Mouse (Mus musculus) kidney, adult 11 months (tissue): ENCODE data around the gene Socs7.

Source experiments
- DNase-seq: peaks from one replicate; pipeline ENCODE4 v3.0.0; 2022

Socs7 gene

GRCm38 (mm10) chr11:97394146-97394545 lies 31.8 kb downstream of the Socs7 start:
- DNase-seq, result no peak

GRCm38 (mm10) chr11:97398506-97398905 lies 36.2 kb downstream of the Socs7 start:
- DNase-seq, result peak; percentile 42

GRCm38 (mm10) chr11:97399958-97400710 lies 37.8 kb downstream of the Socs7 start:
- DNase-seq, result peak; percentile 81

GRCm38 (mm10) chr11:97401082-97401481 lies 38.7 kb downstream of the Socs7 start:
- no peak for DNase-seq

- DNase-seq, result no peak
These were observed 39.5 kb downstream of the Socs7 start for GRCm38 (mm10) chr11:97401686-97402435.

- no peak for DNase-seq
These were observed 40.4 kb downstream of the Socs7 start for GRCm38 (mm10) chr11:97402746-97403145.

DNA sequence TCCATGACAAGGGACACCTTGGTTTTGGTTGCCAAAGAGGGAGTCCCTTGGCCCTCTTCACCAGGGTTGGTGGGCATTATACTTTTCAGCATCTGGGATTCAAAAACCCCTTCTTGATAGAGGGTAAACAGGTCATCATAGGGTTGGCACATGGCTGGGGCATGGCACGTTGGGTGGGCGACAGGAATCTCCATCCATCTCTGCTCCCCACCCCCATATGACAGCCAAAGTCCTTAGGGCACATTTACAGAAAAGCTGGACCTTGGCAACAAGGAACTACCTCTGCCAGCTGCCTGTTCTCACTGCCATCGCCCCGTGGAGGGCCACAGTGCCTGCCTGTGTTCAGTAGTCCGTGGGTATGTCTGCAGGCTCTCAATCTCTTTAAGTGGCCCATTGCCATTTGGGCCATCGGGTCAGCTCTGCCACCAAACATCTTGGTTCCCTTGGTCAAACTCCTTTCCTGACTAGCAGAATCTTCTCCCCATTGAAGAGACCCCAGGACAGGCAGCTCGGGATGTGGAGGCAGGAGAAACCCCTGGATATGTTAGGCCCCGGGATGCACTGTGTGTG lies 41.3 kb downstream of the Socs7 start:
- no peak for DNase-seq

- no peak for DNase-seq
These were observed 41.9 kb downstream of the Socs7 start for GRCm38 (mm10) chr11:97404184-97404760.

DNA sequence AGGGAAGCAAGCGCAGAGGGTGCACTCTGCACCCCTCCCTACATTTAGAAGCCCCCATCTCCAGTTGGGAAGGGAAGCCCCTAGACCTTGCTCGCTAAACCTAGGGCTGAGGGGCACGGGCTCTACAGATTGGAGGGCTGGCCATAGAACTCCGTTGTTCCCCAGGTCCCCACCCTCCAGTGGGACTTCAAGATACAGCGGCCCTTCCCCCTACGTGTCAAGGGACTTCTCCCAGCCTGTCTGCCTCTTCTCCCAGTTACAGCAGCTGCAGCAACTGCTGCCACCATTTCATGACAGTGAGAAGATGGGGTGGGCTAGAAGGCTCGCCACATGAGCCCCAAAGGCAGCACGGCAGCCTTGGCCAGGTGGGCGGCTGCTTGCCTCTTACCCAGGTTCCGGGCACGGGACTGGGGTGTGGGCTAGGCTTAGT lies 42.4 kb downstream of the Socs7 start:
- DNase-seq, result no peak

GRCm38 (mm10) chr11:97406094-97406951 lies 44.0 kb downstream of the Socs7 start:
- peak; percentile 82 for DNase-seq

DNA sequence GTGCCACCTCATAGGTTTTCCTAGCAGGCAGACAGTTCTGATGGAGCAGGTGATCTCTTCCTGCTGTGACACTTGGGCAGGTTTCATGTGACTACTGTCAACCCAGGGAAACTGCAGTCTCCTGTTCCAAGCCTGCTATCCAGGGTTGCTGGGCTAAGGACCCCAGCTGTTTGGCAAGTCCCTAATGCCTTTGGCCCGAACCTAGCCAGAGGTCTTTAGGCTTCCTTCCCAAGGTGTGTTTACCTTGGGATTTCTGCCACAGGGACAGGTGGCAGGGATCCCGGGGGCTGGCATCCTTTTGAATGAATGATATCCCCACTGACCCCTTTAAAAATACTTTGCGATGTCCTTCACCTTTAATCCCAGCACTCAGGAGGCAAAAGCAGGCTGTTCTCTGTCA lies 45.1 kb downstream of the Socs7 start:
- no peak for DNase-seq

- peak; percentile 73 for DNase-seq
These were observed 45.8 kb downstream of the Socs7 start for GRCm38 (mm10) chr11:97408171-97408570.

GRCm38 (mm10) chr11:97410958-97411357 lies 48.6 kb downstream of the Socs7 start:
- DNase-seq, result no peak

DNA sequence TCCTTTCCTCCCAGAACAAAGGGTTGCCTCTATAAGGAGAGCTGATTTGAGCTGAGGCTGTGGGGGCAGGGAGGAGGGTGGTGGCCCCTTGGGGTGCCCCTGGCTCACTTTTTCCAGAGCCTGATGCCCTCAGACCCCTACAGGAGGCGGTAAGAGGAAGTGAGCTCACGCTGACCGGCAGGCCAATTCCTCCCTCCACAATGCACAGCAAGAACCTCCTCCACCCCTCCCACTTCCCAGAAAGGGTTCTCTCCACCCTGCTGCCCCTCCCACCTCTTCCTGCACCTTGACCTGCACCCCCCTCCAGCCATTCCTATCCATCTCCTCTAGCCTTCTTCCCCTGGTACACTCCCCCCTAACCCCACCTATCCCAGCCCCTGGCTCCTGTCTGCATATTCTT lies 49.8 kb downstream of the Socs7 start:
- DNase-seq, result no peak

DNA sequence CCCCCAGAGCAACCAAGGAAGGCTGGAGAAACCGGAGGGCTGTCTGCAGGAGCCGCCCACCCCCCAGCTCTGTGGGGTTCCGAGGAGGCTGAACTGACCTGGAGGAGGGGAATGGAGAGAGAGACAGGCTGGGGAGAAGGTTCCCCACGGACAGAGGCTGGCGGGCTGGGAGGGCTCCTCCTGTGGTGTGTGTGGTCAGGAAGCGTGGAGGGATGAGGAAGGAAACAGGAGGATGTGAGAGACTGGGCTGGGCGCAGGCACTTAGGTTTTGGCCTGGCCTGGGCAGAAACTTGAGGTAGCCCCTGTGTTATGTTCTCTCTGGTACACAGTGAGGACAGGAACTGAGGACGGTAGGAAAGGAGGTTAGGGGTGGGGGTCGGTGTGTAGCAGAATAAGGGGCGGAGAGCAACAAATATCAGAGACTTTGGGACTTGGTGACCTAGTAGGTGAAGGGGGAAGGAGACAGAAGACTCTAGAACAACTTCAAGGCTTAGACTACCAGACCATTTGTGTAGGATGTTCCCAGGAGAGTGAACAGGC lies 50.5 kb downstream of the Socs7 start:
- DNase-seq, result no peak

- DNase-seq, result no peak
These were observed 53.0 kb downstream of the Socs7 start, which contains the start of gene Arhgap23 for GRCm38 (mm10) chr11:97415330-97415711. TSS of gene Arhgap23 (plus strand) at chr11:97415533.

- DNase-seq, result no peak
These were observed 53.6 kb downstream of the Socs7 start for GRCm38 (mm10) chr11:97415712-97416636.

- no peak for DNase-seq
These were observed 54.3 kb downstream of the Socs7 start for GRCm38 (mm10) chr11:97416637-97417035.

GRCm38 (mm10) chr11:97418834-97419539 lies 56.6 kb downstream of the Socs7 start:
- no peak for DNase-seq

DNA sequence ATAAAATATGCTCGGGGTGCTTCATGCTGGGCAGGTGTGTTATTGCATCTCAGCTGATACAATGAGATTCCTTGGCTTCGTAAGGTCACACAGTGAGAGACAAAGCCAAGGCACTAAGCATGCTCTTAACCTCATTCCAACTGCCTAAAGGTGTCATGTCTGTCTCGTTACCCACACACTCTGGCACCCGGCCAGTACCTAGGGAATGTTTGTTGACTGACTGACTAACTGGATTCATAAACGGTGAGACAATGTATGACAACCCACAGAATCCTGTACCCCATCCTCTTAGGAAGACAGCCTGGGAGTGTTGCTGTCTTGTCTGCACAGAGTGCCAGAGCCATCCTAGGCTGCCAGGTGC lies 57.2 kb downstream of the Socs7 start:
- no peak for DNase-seq

GRCm38 (mm10) chr11:97422507-97422906 lies 60.2 kb downstream of the Socs7 start:
- no peak for DNase-seq
